Mouse (Mus musculus) thymus, adult 2 months (tissue): ENCODE measurements around the gene Kdm8.

ENCODE experiments used
- CTCF ChIP-seq: fragments of 200-500 bp; IDR thresholded peaks from 2 replicates; pipeline ENCODE4 v1.5.1; 2012; ENCODE audit warnings: mild to moderate bottlenecking, control low read depth, low read length, moderate library complexity, borderline replicate concordance; ENCODE audit not compliant: control insufficient read depth, poor library complexity, insufficient read depth; ENCODE audit errors: extremely low read depth
- POLR2A ChIP-seq: fragments of 200-500 bp; IDR thresholded peaks from 2 replicates; pipeline ENCODE4 v1.6.1; 2012; ENCODE audit warnings: mild to moderate bottlenecking, low read length, control low read depth, moderate library complexity; ENCODE audit not compliant: control insufficient read depth, poor library complexity, insufficient read depth; ENCODE audit errors: extremely low read depth

GRCm38 (mm10) chr7:125444076-125444463 lies 406 bp upstream of the Kdm8 start:
- TF ChIP-seq POLR2A (no peak), CTCF (no peak)
